Mouse (Mus musculus) embryonic facial prominence, embryonic 14.5 days (tissue): Measurements from ENCODE around the gene Ephx1. TPM values are rescaled to one million over a fixed set of nuclear protein-coding genes. Genes with fewer than 3 reads are reported as not detected.

Experiments used
- ATAC-seq: fragments of 200-750 bp; cut with Nextera tagmentation; 2 replicates; pipeline ENCODE4 v1.8.0; 2017; ENCODE audit warnings: low read depth, moderate number of reproducible peaks, moderate TSS enrichment
- DNase-seq: peaks from one replicate; pipeline ENCODE4 v3.0.0-alpha.2; 2015; ENCODE audit warnings: low spot score
- H3K27ac ChIP-seq: fragments of 300-500 bp; sonication (generic); replicated peaks from 2 replicates; pipeline ENCODE4 v1.5.1; 2014; ENCODE audit warnings: low read depth, mild to moderate bottlenecking, low read length, moderate library complexity
- H3K27me3 ChIP-seq: fragments of 300-500 bp; sonication (generic); replicated peaks from 2 replicates; pipeline ENCODE4 v1.6.1; 2014; ENCODE audit warnings: low read length; ENCODE audit not compliant: control insufficient read depth, insufficient read depth
- H3K36me3 ChIP-seq: fragments of 300-500 bp; sonication (generic); 2 replicates; pipeline ENCODE4 v1.6.1; 2014; ENCODE audit warnings: low read length, mixed read lengths; ENCODE audit not compliant: control insufficient read depth, insufficient read depth
- H3K4me1 ChIP-seq: fragments of 300-500 bp; sonication (generic); 2 replicates; pipeline ENCODE4 v1.6.1; 2014; ENCODE audit warnings: antibody characterized with exemption, low read length; ENCODE audit not compliant: control insufficient read depth, insufficient read depth
- H3K4me2 ChIP-seq: fragments of 300-500 bp; sonication (generic); 2 replicates; pipeline ENCODE4 v1.6.1; 2014; ENCODE audit warnings: low read depth, mild to moderate bottlenecking, low read length, moderate library complexity, mixed read lengths
- H3K4me3 ChIP-seq: fragments of 300-500 bp; sonication (generic); 2 replicates; pipeline ENCODE4 v1.5.1; 2014; ENCODE audit warnings: low read depth, mild to moderate bottlenecking, low read length
- H3K9ac ChIP-seq: fragments of 300-500 bp; sonication (generic); 2 replicates; pipeline ENCODE4 v1.6.1; 2014; ENCODE audit warnings: low read depth, mild to moderate bottlenecking, low read length, moderate library complexity, mixed read lengths
- H3K9me3 ChIP-seq: fragments of 300-500 bp; sonication (generic); 2 replicates; pipeline ENCODE4 v1.6.1; 2016; ENCODE audit warnings: low read length; ENCODE audit not compliant: control insufficient read depth
- WGBS: fragments of 180-500 bp; shearing (Covaris S2); extraction: QIAGEN DNeasy Blood & Tissue Kit; methylation state at CpG from one replicate; pipeline ENCODE4 v1.1.7; 2014; 5-methylcytosine and 5-hydroxymethylcytosine counted together
- polyA plus RNA-seq: library from polyadenylated mRNA; unstranded; fragments of >200 nt; fragmentation: Nextera tagmentation; extraction: Ambion mirVana; gene quantifications from 2 replicates; pipeline ENCODE4 v1.2.1, GENCODE M21; 2014

The Ephx1 gene
- polyA plus RNA-seq, 1 experiment from 2014 or later, result 15.4 TPM

DNA sequence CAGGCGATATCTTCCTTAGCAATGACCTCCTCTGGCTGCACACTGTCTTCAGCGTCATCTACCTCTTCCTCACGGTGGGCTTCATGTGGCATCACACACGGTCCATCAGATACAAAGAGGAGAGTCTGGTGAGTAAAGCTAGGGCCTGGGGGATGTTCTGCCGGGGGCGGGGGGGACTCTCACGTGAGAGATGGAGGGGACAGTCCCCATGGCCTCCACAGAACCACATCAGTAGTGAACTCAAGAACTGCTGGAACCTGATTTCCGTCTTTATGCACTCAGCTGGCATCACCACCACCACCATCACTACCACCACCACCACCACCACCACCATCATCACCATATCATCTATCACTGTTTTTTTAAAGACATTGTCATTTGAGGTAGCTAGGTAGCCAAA, 64.3 kb downstream of the Ephx1 start:
- H3K27ac ChIP-seq, result no peak overlapping the region
- no peaks in the 10 kb centered on the region for H3K9me3 ChIP-seq
- H3K36me3 ChIP-seq, result peaks cover 39% of the 10 kb centered on the region
- H3K4me3 ChIP-seq, result no peak overlapping the region
- no peaks in the 10 kb centered on the region for H3K4me1 ChIP-seq
- WGBS, result 94% methylated on average over 8 of the region's 8 CpGs
- no peaks in the 10 kb centered on the region for H3K27me3 ChIP-seq
- no peak overlapping the region for H3K4me2 ChIP-seq
- no peak overlapping the region for H3K9ac ChIP-seq
- no peak for DNase-seq
- no peak for ATAC-seq

GRCm38 (mm10) chr1:180952808-180953207, 67.9 kb downstream of the Ephx1 start:
- Histone ChIP-seq H3K9ac (no peak overlapping the region), H3K27ac (no peak overlapping the region), H3K9me3 (no peaks in the 10 kb centered on the region), H3K27me3 (no peaks in the 10 kb centered on the region), H3K4me2 (no peak overlapping the region), H3K36me3 (peaks cover 36% of the 10 kb centered on the region), H3K4me3 (no peak overlapping the region), H3K4me1 (no peaks in the 10 kb centered on the region)
- WGBS, result 90% methylated on average over 5 of the region's 5 CpGs
- DNase-seq (no peak), ATAC-seq (no peak)

GRCm38 (mm10) chr1:180952085-180952746, 68.5 kb downstream of the Ephx1 start:
- H3K9ac ChIP-seq, result no peak overlapping the region

GRCm38 (mm10) chr1:180946448-180946847, 74.3 kb downstream of the Ephx1 start:
- H3K9ac ChIP-seq, result no peak overlapping the region
- H3K27ac ChIP-seq, result peak overlapping the region; percentile 82; the same call in 1 of the 2 replicates
- H3K4me1 ChIP-seq, result peaks cover 27% of the 10 kb centered on the region

More at GRCm38 (mm10) chr1:180952085-180952746, 68.5 kb downstream of the Ephx1 start:
- ATAC-seq, result no peak
- no peaks in the 10 kb centered on the region for H3K4me1 ChIP-seq
- H3K27ac ChIP-seq, result no peak overlapping the region
- H3K4me2 ChIP-seq, result no peak overlapping the region
- no peak overlapping the region for H3K4me3 ChIP-seq
- H3K9me3 ChIP-seq, result no peaks in the 10 kb centered on the region
- DNase-seq, result no peak
- WGBS, result 80% methylated on average over 6 of the region's 6 CpGs
- no peaks in the 10 kb centered on the region for H3K27me3 ChIP-seq
- H3K36me3 ChIP-seq, result peaks cover 34% of the 10 kb centered on the region

DNA sequence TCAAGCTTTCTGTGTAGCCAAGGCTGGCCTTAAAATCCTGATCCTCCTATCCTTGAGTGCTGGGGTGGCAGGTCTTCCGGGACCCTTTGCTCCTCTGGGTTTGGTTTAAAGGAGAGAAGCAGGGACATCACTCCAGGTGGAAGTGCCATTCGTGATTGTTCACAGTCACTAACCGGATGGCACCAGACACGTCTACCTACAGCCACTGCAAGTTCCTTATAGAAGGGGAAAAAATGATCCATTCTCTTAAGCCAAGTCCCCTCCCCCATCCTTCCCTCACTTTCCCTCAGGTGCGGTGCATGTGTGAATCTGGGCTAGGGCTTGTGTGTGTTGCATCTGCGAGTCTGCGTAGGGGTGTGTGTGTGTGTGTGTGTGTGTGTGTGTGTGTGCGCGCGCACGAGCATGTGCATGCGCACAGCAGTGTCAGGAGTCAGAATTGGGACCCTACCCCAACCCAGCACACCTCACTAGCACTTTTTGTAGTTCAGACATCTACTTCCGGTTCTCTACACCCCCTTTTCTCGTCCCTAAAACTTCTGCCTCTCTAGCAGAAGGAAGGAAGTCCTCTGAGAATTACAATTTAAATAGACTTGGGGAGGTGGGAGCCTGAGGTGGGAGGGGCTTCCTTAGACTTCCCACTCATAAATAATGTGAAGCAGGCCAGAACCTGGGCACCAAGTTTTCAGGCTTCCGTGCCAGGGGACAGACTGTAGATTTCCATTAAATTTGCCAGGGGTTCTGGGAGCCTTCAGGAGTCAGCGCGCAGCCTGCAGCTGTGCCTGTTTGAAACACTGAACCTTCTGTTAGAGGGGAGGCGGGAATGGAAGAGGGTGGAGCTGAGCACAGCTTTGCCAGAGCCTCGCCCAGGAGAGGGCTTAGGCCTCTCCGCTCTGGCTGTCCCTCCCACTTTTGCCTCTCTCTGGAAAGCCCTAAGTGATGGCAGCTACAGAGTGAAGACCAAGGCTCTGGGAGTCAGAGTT, 75.4 kb downstream of the Ephx1 start:
- Histone ChIP-seq H3K9ac (peak overlapping the region; percentile 25; the same call in 1 of the 2 replicates), H3K36me3 (peaks cover 16% of the 10 kb centered on the region), H3K4me3 (peak overlapping the region; percentile 16), H3K27ac (peak overlapping the region; percentile 82), H3K4me2 (peak overlapping the region; percentile 44), H3K9me3 (no peaks in the 10 kb centered on the region), H3K4me1 (peaks cover 28% of the 10 kb centered on the region), H3K27me3 (no peaks in the 10 kb centered on the region)
- WGBS, result 21% methylated on average over 20 of the region's 20 CpGs
- DNase-seq (peak; percentile 95), ATAC-seq (peak; percentile 94)

More at GRCm38 (mm10) chr1:180946448-180946847, 74.3 kb downstream of the Ephx1 start:
- no peak overlapping the region for H3K4me2 ChIP-seq
- DNase-seq, result no peak
- no peak overlapping the region for H3K4me3 ChIP-seq
- WGBS, result 85% methylated on average over 6 of the region's 6 CpGs
- no peaks in the 10 kb centered on the region for H3K9me3 ChIP-seq
- H3K36me3 ChIP-seq, result peaks cover 20% of the 10 kb centered on the region
- no peak for ATAC-seq
- H3K27me3 ChIP-seq, result no peaks in the 10 kb centered on the region

DNA sequence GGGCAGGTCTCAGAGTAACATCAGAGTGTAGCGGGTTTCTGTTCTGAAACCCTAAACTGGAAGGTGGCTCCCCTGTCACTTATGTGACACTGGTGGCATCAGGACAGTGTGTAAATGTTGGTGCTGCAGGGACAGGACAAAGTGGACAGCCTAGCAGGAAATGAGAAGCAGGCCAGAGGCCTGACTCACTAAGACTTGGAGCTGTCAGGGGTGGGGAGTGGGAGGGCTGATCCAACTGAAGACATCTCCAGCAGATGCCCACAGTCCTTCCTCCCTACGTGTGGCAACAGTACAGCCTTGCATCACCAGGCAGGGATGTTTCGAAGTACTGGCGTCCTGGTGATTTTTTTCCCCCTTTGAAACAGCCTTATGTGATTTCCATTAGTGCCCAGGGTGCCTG, 76.2 kb downstream of the Ephx1 start:
- Histone ChIP-seq H3K4me3 (no peak overlapping the region), H3K36me3 (peaks cover 8% of the 10 kb centered on the region), H3K4me1 (peaks cover 28% of the 10 kb centered on the region), H3K9ac (no peak overlapping the region), H3K9me3 (no peaks in the 10 kb centered on the region), H3K27me3 (no peaks in the 10 kb centered on the region), H3K27ac (peak overlapping the region; percentile 82), H3K4me2 (peak overlapping the region; percentile 44)
- WGBS, result 70% methylated on average over 4 of the region's 4 CpGs
- ATAC-seq (no peak), DNase-seq (no peak)

DNA sequence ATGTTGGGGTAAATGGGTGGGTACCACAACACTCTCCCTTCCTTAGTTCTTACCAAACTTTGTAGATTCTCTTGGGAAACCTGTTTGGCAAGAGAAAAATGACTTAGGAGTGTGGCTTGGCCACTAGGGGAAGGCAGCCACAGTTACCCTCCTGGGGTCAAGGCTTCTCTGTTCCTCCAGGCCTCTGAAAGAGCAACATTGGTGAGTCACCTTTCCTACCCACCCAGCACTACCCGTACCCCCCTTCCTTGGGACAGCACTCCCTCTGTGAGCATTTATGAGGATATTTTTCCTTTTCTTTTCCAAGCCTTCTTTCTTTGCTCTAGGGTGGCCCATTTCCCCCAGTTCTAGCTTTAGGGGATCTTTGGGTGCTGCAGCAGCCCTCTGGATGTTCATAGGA, 76.8 kb downstream of the Ephx1 start:
- Histone ChIP-seq H3K9ac (no peak overlapping the region), H3K27me3 (no peaks in the 10 kb centered on the region), H3K4me2 (peak overlapping the region; percentile 93; the same call in 1 of the 2 replicates), H3K4me3 (no peak overlapping the region), H3K36me3 (peaks cover 8% of the 10 kb centered on the region; the same call in 1 of the 2 replicates), H3K4me1 (peaks cover 28% of the 10 kb centered on the region), H3K27ac (no peak overlapping the region), H3K9me3 (no peaks in the 10 kb centered on the region)
- ATAC-seq (no peak), DNase-seq (no peak)
- WGBS, result 77% methylated on average over 1 of the region's 1 CpGs

GRCm38 (mm10) chr1:180943032-180943644, 77.6 kb downstream of the Ephx1 start:
- Histone ChIP-seq H3K27ac (peak overlapping the region; percentile 44; the same call in 1 of the 2 replicates), H3K4me2 (peak overlapping the region; percentile 93), H3K4me1 (peaks cover 28% of the 10 kb centered on the region), H3K4me3 (peak overlapping the region; percentile 87), H3K36me3 (peaks cover 8% of the 10 kb centered on the region; the same call in 1 of the 2 replicates), H3K9ac (peak overlapping the region; percentile 84), H3K9me3 (no peaks in the 10 kb centered on the region), H3K27me3 (no peaks in the 10 kb centered on the region)
- DNase-seq (peak; percentile 29), ATAC-seq (no peak)
- WGBS, result 27% methylated on average over 11 of the region's 11 CpGs
